Mouse (Mus musculus): ENCODE data around the gene Nfatc4.

DNA sequence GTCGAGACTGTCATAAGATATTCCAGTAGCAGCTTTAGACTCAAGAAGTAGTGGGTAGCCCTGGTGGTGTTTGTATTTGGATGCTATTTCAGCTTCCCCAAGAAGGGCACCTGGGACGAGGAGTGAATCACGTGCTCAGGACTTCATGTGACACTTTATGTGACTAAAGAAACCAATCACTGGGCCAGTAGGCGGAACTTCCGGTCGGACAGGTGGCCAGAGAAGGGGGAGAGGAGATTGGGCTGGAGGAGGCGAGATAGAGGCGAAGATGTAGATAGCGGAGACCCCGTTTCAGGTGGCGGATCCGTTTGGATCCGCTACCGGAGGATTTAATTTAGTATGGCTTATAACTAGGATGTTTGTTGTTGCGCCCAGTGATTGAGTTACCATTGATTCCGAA is 8.1 kb upstream of the Nfatc4 start:
- TF ChIP-seq EP300 (IDR thresholded peaks at IDR 0.05; ENCODE audit: low read depth) (no peak), CTCF (IDR thresholded peaks at IDR 0.05; ENCODE audit: low read depth) (no peak)

Measured in heart, postnatal 0 days (tissue).